Mouse (Mus musculus): ENCODE measurements around the gene Nt5m.

DNA sequence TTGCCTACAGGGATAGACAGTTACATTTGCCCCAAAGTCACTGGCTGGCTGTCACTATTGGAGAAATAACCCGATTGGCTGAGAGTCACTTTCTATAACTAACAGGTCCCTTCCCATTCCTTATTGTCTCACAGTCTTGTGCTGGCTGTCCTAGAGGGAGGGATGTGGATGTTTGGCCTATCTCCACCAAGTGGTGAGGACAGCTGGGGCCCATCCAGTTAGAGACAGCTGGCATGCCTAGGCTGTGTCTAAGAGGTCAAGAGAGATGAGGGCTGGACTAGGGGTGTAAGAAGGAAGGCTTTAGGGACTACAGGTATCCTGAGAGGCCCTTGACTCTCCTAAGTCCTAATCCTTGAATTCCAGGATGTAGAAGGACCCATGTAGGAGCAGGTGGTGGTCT is 72.3 kb downstream of the Nt5m start:
- no peak for TF ChIP-seq POLR2A (IDR thresholded peaks at IDR 0.05; ENCODE audit: low read depth, low read length)
- no peak for TF ChIP-seq CTCF (IDR thresholded peaks at IDR 0.05; ENCODE audit: extremely low read depth, insufficient read length, insufficient replicate concordance, low read depth, low read length)
